8 mouse cellular contexts compared by ENCODE assay signal in genomic region chr3:95816681-95817080, GRCm38 (mm10). TPM values are rescaled to one million over a fixed set of nuclear protein-coding genes. Genes with fewer than 3 reads are reported as not detected.
DNase-seq lines count a peak whose midpoint lies in the region; ATAC-seq and TF ChIP-seq lines count a peak whose summit lies in the region.

No protein-coding gene starts in this region.

- H3K27me3 ChIP-seq in forebrain, embryonic 10.5 days (ENCODE audit: poor library complexity, severe bottlenecking) = no peaks in the 10 kb centered on the region
- no peaks in the 10 kb centered on the region for H3K27me3 ChIP-seq in intestine, embryonic 16.5 days (replicated peaks; ENCODE audit: control insufficient read depth, insufficient read depth, low read length)

- no peak overlapping the region for H3K27ac ChIP-seq in left cerebral cortex, adult 2 months
- H3K27ac ChIP-seq in forebrain, embryonic 10.5 days = no peak overlapping the region
- H3K27ac ChIP-seq in intestine, embryonic 16.5 days (ENCODE audit: low read length) = no peak overlapping the region

- no peak for TF ChIP-seq CTCF in left cerebral cortex, adult 2 months (IDR thresholded peaks at IDR 0.05)

- intact Hi-C loops in left cerebral cortex, adult 2 months (cut with DNase I) = loop anchor here (5.0 kb wide), 2 partner anchors 181 to 189 kb away; partner anchors contain the start of gene Plekho1

- no peak for ATAC-seq in intestine, embryonic 16.5 days

- peaks cover 36% of the 10 kb centered on the region for H3K4me1 ChIP-seq in forebrain, embryonic 10.5 days
- H3K4me1 ChIP-seq in intestine, embryonic 16.5 days (ENCODE audit: control insufficient read depth, insufficient read depth, low read length) = peaks cover 6% of the 10 kb centered on the region

- WGBS in forebrain, embryonic 10.5 days = 94% methylated on average over 3 of the region's 3 CpGs
- WGBS in intestine, embryonic 16.5 days = 85% methylated on average over 3 of the region's 3 CpGs

- H3K36me3 ChIP-seq in forebrain, embryonic 10.5 days (replicated peaks) = peaks cover 37% of the 10 kb centered on the region
- no peaks in the 10 kb centered on the region for H3K36me3 ChIP-seq in intestine, embryonic 16.5 days (ENCODE audit: control insufficient read depth, insufficient read depth, low read length)

- H3K4me2 ChIP-seq in intestine, embryonic 16.5 days (ENCODE audit: low read depth, low read length) = 0 out of 2 replicates have a peak overlapping the region, but pooled peaks have one; percentile 5

- no peak for DNase-seq in left cerebral cortex, adult 2 months (ENCODE audit: extremely low spot score in 1 of 2, low spot score in 2 of 2)
- DNase-seq in left cerebral cortex, adult 18-20 months (ENCODE audit: low spot score in 2 of 2) = no peak
- DNase-seq in forebrain, embryonic 10.5 days (ENCODE audit: extremely low spot score, low spot score) = no peak
- peak; percentile 26 for DNase-seq in naive thymus-derived CD4-positive, alpha-beta T cell, adult 2 months (ENCODE audit: low read depth)
- no peak for DNase-seq in thymus, adult 18-20 months
- DNase-seq in cerebellum, adult 11 months = no peak
- DNase-seq in layer of hippocampus, postnatal 10 days (ENCODE audit: low spot score in 2 of 2) = no peak

- no peaks in the 10 kb centered on the region for H3K9me3 ChIP-seq in forebrain, embryonic 10.5 days
- H3K9me3 ChIP-seq in intestine, embryonic 16.5 days (ENCODE audit: control insufficient read depth, low read length) = no peaks in the 10 kb centered on the region

- no peak overlapping the region for H3K9ac ChIP-seq in intestine, embryonic 16.5 days (ENCODE audit: low read depth, low read length)

- H3K4me3 ChIP-seq in left cerebral cortex, adult 2 months = peak overlapping the region; percentile 12; the same call in 1 of the 2 replicates
- peak overlapping the region; percentile 91 for H3K4me3 ChIP-seq in forebrain, embryonic 10.5 days
- no peak overlapping the region for H3K4me3 ChIP-seq in intestine, embryonic 16.5 days (ENCODE audit: low read length)

RNA-seq across cellular contexts. Expression of gene Rprd2, which starts 2.0 kb away (rescaled TPM):
- 10 to 100 TPM; 59.6 to 63.5 TPM for total RNA-seq in left cerebral cortex, adult 2 months (2021)
- 10 to 100 TPM; 64.4 to 64.7 TPM for total RNA-seq in left cerebral cortex, adult 18-20 months (2021)
- polyA plus RNA-seq in forebrain, embryonic 10.5 days (2016; fragmentation: Nextera tagmentation; extraction: Ambion mirVana) = 21.1 and 22.3 TPM in 2 replicates
- polyA plus RNA-seq in intestine, embryonic 16.5 days (2015; fragmentation: Nextera tagmentation; extraction: Ambion mirVana) = 13.5 TPM in 2 replicates
- total RNA-seq in layer of hippocampus, postnatal 10 days (2021) = 10 to 100 TPM; 57.2 to 63.9 TPM

RNA-seq across cellular contexts. Expression of gene Prpf3, which starts 39.0 kb away (rescaled TPM):
- total RNA-seq in left cerebral cortex, adult 2 months (2021) = 10 to 100 TPM; 37.2 to 37.8 TPM
- total RNA-seq in left cerebral cortex, adult 18-20 months (2021) = 10 to 100 TPM; 30.1 to 32.8 TPM
- polyA plus RNA-seq in forebrain, embryonic 10.5 days (2016; fragmentation: Nextera tagmentation; extraction: Ambion mirVana) = 71.3 and 78.1 TPM in 2 replicates
- 39.2 and 42.0 TPM in 2 replicates for polyA plus RNA-seq in intestine, embryonic 16.5 days (2015; fragmentation: Nextera tagmentation; extraction: Ambion mirVana)
- total RNA-seq in layer of hippocampus, postnatal 10 days (2021) = 10 to 100 TPM; 26.0 to 26.4 TPM

RNA-seq across cellular contexts. Expression of gene Mrps21, which starts 54.6 kb away (rescaled TPM):
- 100 to 1,000 TPM; 148 to 150 TPM for total RNA-seq in left cerebral cortex, adult 2 months (2021)
- total RNA-seq in left cerebral cortex, adult 18-20 months (2021) = 100 to 1,000 TPM; 163 to 166 TPM
- polyA plus RNA-seq in forebrain, embryonic 10.5 days (2016; fragmentation: Nextera tagmentation; extraction: Ambion mirVana) = 353 TPM in 2 replicates
- 357 and 360 TPM in 2 replicates for polyA plus RNA-seq in intestine, embryonic 16.5 days (2015; fragmentation: Nextera tagmentation; extraction: Ambion mirVana)
- 100 to 1,000 TPM; 147 to 175 TPM for total RNA-seq in layer of hippocampus, postnatal 10 days (2021)

RNA-seq across cellular contexts. Expression of gene Tars2, which starts 56.7 kb away (rescaled TPM):
- 10 to 100 TPM; 43.5 to 43.8 TPM for total RNA-seq in left cerebral cortex, adult 2 months (2021)
- 10 to 100 TPM; 37.1 to 39.4 TPM for total RNA-seq in left cerebral cortex, adult 18-20 months (2021)
- polyA plus RNA-seq in forebrain, embryonic 10.5 days (2016; fragmentation: Nextera tagmentation; extraction: Ambion mirVana) = 76.5 and 76.9 TPM in 2 replicates
- 56.3 and 58.9 TPM in 2 replicates for polyA plus RNA-seq in intestine, embryonic 16.5 days (2015; fragmentation: Nextera tagmentation; extraction: Ambion mirVana)
- 10 to 100 TPM; 38.0 to 39.8 TPM for total RNA-seq in layer of hippocampus, postnatal 10 days (2021)
